Mouse (Mus musculus) megakaryocyte, embryonic 14.5 days (primary cell): ENCODE results near the gene Fam83c. TPM values are rescaled to one million over a fixed set of nuclear protein-coding genes. Genes with fewer than 3 reads are reported as not detected.

ENCODE experiments used
- H3K27me3 ChIP-seq: replicated peaks from 2 replicates; pipeline ENCODE3; 2012; ENCODE audit warnings: inconsistent platforms
- H3K36me3 ChIP-seq: replicated peaks from 2 replicates; pipeline ENCODE3; 2012; ENCODE audit warnings: low read length, inconsistent platforms, mixed read lengths
- H3K4me1 ChIP-seq: 2 replicates; pipeline ENCODE4 v1.6.1; 2012; ENCODE audit warnings: inconsistent platforms
- H3K4me3 ChIP-seq: replicated peaks from 2 replicates; pipeline ENCODE3; 2012; ENCODE audit warnings: moderate library complexity, mild to moderate bottlenecking, inconsistent platforms
- H3K9me3 ChIP-seq: 2 replicates; pipeline ENCODE4 v1.6.1; 2012; ENCODE audit warnings: inconsistent platforms
- FLI1 ChIP-seq: IDR thresholded peaks from 2 replicates; pipeline ENCODE4 v1.6.1; 2012; ENCODE audit warnings: low read length, inconsistent platforms, mixed read lengths
- GATA1 ChIP-seq: IDR thresholded peaks from 3 replicates; pipeline ENCODE4 v1.6.1; 2012; ENCODE audit warnings: mixed read lengths, low read length, inconsistent platforms, borderline replicate concordance
- polyA plus RNA-seq: library from polyadenylated mRNA; stranded (reverse); fragments of >175 nt; gene quantifications from 2 replicates; pipeline ENCODE4 v1.2.3, GENCODE M21; 2012; ENCODE audit warnings: low replicate concordance; ENCODE audit not compliant: insufficient read depth

The Fam83c gene
- polyA plus RNA-seq, 1 experiment, result 0.03 TPM

DNA sequence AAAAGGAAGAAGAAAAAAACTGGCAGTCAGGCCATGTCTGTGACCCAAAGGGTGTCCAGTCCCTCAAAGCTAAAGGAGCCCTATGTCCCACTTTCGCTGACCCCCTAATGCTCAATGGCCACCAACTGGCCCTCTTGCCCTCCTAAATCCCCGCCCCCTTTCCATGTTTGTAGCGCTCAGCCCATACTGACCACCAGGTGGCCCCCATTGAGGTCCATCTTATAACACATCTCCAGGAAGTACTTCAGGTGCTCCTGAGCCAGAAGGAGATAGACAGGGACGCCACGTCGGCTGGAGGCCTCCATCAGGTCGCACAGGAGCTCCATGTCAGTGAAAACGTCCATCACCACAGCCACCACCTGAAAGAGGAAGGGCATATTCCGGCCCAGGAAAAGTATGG, 3.4 kb downstream of the Fam83c start:
- H3K27me3 ChIP-seq, result peaks cover 40% of the 10 kb centered on the region
- no peak overlapping the region for H3K4me3 ChIP-seq
- TF ChIP-seq GATA1 (no peak), FLI1 (no peak)
- H3K36me3 ChIP-seq, result no peaks in the 10 kb centered on the region
- no peaks in the 10 kb centered on the region for H3K9me3 ChIP-seq
- peaks cover 24% of the 10 kb centered on the region for H3K4me1 ChIP-seq

DNA sequence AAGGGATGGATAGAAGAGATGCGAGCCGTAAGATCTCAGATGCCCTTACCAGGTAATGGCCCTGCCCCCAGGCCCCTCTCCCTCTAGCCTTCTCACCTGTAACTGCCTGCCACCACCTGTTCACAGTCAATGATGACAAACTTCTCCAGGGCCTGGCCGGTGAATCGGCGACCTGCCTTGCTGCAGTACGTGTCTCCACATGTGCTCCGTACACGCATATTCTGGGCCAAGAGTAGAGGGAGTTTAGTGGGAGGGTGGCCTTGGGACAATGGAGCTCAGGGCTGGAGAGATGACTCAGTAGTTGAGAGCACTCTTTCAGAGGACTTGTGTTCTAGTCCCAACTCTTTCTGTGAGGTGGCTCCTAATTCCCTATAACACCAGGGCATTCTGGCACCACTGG, 3.8 kb downstream of the Fam83c start:
- TF ChIP-seq FLI1 (no peak), GATA1 (no peak)
- no peak overlapping the region for H3K4me3 ChIP-seq

DNA sequence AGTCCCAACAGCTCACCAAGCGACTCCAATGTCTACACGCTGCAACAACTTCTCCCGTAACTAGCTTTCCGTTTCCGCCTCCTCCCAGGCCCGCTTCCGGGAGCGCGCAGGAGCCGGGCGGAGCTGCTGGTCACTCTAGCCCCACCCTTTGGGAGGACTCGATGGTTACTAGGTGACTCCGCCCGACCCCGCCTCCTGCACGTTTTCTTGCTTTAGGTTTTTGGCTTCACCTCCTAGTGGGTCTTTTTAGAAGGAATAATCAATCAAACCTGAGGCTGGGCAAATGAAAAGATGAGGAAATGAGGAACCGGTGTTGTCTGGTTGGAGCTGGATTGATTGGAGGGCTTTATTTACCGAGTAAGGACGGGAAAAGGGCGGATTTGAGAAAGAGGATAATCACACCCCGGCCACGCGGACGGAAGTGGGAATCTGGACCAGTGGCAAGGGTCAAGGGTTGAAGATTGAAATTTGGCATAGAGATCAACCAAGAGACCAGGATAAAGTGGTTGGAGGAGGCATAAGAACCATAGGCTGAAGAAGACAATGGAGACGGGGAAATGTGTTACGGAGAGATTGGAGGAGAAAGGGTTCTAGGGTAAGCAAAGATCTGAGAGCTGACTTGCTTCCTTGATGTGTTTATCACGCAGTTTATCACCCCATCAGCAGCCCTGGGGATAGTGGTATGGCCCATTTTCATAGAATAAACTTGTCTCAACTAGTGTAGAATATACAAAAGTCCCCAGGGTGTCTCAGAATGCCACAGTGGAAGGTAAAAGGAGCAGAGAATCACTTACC, 7.8 kb downstream of the Fam83c start, which contains the start of gene Eif6:
Gene Eif6, minus strand, starts transcription at position 296 of the 795 bp plus-strand sequence.
- H3K9me3 ChIP-seq, result no peaks in the 10 kb centered on the region
- peaks cover 25% of the 10 kb centered on the region for H3K36me3 ChIP-seq
- peak within 1 kb of the TSS; percentile 99 for H3K4me3 ChIP-seq
- H3K27me3 ChIP-seq, result peaks cover 13% of the 10 kb centered on the region
- peaks cover 45% of the 10 kb centered on the region for H3K4me1 ChIP-seq
- TF ChIP-seq FLI1 (no peak), GATA1 (no peak)

More for the DNA sequence above, 3.8 kb downstream of the Fam83c start:
- H3K36me3 ChIP-seq, result no peaks in the 10 kb centered on the region
- peaks cover 38% of the 10 kb centered on the region for H3K27me3 ChIP-seq
- H3K9me3 ChIP-seq, result no peaks in the 10 kb centered on the region
- H3K4me1 ChIP-seq, result peaks cover 27% of the 10 kb centered on the region

DNA sequence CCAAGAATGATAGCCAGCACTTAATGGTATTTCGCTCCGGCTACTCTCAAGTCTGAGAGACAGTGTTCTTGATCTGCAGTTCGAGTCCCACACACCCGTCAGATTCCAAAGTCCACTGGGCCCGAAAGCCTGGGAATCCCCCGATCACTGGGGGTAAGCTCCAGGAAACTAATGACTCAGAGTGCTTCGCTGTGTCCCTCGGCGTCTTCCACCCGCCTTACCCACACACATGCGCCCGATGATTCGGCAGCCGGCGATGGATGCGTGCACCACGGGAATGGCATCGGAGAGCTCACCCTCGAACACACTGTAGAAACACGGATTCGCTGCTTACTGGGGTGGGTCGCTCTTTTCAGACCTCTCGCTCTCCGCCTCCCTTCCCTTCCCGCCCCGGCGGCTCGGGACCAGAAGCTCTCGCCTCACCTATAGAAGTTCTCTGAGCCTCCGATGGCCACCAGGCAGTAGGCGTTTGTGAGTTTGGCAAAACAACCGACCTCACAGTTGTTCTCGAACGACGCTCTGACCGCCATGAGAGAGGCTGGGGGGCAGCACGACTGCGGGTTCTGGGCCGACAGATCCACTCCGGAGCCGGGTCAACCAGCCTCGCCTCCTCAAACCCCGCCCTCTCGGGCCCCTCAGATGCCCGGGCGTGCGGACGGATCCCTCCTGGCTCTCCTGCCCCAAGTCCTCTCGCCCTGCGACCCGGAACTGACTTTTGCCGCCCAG, 8.6 kb downstream of the Fam83c start:
- H3K9me3 ChIP-seq, result no peaks in the 10 kb centered on the region
- TF ChIP-seq FLI1, result no peak
- no peak for TF ChIP-seq GATA1
- H3K27me3 ChIP-seq, result peaks cover 13% of the 10 kb centered on the region

DNA sequence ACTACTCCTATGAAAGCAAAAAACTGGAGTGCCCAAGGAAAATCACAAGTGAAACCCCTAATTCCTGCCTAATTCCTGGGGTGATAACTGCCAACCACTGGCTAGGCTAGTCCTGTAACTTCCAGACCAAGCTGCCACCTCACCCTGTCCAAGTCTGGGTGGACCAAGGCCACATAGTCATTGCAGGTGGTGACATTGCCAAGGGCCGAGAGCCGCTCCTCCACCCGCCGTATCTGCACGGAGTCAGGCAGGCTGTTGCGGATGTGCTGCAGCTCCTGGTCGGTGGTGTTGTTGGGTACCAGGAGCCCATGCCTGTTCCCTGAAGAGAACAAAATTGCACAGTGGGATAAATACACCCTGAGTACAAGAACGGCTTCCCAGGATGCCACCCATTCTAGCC, 10.9 kb downstream of the Fam83c start:
- TF ChIP-seq GATA1, result no peak
- TF ChIP-seq FLI1, result no peak
- Histone ChIP-seq H3K4me1 (peaks cover 57% of the 10 kb centered on the region), H3K36me3 (peaks cover 50% of the 10 kb centered on the region), H3K27me3 (no peaks in the 10 kb centered on the region), H3K9me3 (no peaks in the 10 kb centered on the region), H3K4me3 (no peak overlapping the region)

More for the DNA sequence above, 8.6 kb downstream of the Fam83c start:
- H3K4me1 ChIP-seq, result peaks cover 43% of the 10 kb centered on the region
- H3K36me3 ChIP-seq, result peaks cover 31% of the 10 kb centered on the region
- peak overlapping the region; percentile 99 for H3K4me3 ChIP-seq

DNA sequence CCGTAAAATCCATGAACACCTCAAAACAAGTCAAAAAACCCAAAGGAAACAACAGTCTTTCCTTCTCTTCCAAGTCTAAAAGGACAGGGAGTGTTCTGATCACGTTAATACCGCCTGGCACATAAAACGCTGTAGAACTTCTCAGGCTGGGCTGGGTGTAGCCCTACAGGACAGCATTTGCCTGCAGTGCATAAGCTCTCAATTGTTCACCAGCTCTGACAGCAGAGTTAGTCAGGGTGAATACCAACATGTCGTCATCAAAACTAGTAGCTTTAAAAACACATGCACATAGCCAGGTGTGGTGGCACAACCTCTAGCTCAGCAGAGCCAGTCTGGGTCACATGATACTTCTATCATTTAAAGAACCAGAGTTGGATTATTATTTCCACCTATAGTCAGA, 13.9 kb downstream of the Fam83c start:
- H3K36me3 ChIP-seq, result peaks cover 53% of the 10 kb centered on the region
- H3K9me3 ChIP-seq, result no peaks in the 10 kb centered on the region
- TF ChIP-seq FLI1 (no peak), GATA1 (no peak)
- H3K4me3 ChIP-seq, result no peak overlapping the region
- peaks cover under 1% of the 10 kb centered on the region for H3K27me3 ChIP-seq
- peaks cover 74% of the 10 kb centered on the region for H3K4me1 ChIP-seq

DNA sequence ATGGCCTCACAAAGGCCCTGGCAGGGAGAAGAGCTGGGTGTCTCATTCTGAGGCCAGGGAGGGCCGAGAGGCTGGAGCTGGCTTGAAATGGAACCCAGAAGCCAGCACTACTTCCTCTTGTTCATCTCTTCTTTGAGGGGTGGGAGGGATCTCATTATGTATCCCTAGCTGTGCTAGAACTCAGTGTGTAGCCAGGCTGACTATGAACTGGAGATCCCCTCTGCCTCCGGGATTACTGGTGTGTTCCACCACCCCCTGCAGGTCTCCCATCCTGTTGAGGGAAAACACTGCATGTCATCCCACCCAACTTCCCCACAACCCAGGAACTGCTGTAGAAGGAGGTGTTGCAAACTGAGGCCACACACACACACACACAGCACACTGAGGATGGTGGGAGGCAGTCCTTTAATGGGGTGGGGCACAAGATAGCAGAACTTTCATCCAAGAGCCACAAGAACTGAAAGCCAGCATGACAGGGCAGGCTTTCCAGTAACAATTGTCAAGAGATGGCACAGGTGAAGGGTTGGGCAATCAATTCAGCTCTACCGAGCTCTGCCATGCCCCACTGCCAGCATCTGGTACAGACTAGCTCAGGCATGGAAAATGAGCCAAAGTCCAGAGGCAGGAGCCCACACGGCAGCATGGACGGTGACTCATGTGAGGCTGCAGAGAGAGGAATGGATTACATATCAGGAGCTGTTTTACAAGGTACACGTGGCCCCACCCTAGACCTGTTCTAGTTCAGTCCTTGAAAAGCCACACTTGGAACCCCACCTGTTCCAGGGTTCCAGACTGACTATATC, 15.0 kb downstream of the Fam83c start:
- H3K27me3 ChIP-seq, result peaks cover 6% of the 10 kb centered on the region
- H3K4me3 ChIP-seq, result peak overlapping the region; percentile 99
- TF ChIP-seq FLI1, result no peak
- no peak for TF ChIP-seq GATA1
- peaks cover 71% of the 10 kb centered on the region for H3K4me1 ChIP-seq
- no peaks in the 10 kb centered on the region for H3K9me3 ChIP-seq
- H3K36me3 ChIP-seq, result peaks cover 53% of the 10 kb centered on the region

DNA sequence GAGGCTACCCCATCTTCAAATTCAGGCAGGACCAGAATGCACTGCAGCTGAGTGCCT, 15.4 kb downstream of the Fam83c start, which contains the start of gene BC029722:
Gene BC029722, minus strand, starts transcription at position 35 of the 57 bp plus-strand sequence.
- peaks cover 52% of the 10 kb centered on the region for H3K36me3 ChIP-seq

DNA sequence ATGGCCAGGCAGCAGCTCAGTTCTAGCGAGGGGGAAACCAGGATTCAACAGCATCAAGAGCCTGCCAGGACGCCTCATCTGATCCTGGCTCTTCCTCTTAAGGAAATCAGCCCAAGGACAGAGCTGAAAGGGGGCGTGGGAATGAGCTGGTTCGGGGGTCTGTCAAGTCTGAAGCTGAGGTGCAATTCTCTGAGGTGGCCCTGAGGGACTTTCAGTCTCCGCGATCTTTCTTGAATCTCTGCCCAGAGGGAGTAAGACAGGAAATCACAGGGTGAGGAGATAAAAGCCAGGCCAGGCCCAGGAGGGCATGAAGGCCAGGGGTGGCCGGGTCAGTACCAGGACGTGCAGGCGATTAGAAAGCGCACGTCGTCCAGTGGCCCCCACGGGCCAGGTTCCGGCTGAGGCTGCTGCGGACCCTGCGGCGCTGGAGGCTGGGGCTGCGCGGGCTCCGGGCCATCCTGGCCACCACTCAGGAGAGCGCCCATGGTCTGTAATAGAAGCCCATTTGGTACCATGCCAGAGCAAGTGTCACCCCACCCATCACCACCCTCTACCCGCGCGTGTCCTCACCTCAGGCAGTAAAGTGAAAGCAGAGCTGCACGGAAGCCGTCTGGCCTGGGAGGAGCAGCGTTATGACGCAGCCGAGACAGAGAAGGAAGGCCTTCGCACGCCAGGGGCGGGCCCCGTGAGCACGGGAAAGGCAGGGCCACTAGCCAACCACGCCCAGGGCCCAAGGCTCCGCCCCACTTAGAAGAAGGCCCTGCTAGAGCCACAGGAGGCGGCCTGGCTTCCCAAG, 15.9 kb downstream of the Fam83c start:
- Histone ChIP-seq H3K9me3 (no peaks in the 10 kb centered on the region), H3K4me3 (peak overlapping the region; percentile 99), H3K36me3 (peaks cover 48% of the 10 kb centered on the region), H3K27me3 (peaks cover 12% of the 10 kb centered on the region), H3K4me1 (peaks cover 69% of the 10 kb centered on the region)
- TF ChIP-seq GATA1 (no peak), FLI1 (no peak)

More for the DNA sequence above, 15.4 kb downstream of the Fam83c start, which contains the start of gene BC029722:
- no peaks in the 10 kb centered on the region for H3K9me3 ChIP-seq
- TF ChIP-seq GATA1 (no peak), FLI1 (no peak)
- peaks cover 8% of the 10 kb centered on the region for H3K27me3 ChIP-seq
- peak within 1 kb of the TSS; percentile 99 for H3K4me3 ChIP-seq
- peaks cover 71% of the 10 kb centered on the region for H3K4me1 ChIP-seq
